8 mouse cellular contexts compared by ENCODE assay signal in the genomic region with DNA sequence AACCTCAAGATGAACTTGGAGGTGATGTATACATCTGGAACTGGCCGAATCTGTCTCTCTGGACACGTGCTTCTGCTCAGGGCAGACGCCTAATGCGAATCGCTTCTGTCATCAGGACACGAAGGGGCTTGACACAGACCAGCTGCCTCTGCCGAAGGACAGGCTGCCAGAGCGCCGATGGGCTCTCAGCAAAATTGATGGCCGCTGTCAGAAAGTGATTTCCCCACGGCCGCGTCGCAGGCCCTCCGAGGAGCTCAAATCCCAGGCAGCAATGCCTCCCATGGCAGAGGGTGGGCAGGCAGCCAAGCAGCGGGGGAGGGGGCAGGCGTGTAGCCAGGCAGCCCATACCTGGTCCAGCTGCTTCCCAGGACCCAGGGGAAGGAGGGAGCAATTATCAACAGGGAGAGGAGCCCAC. TPM values are rescaled to one million over a fixed set of nuclear protein-coding genes. Genes with fewer than 3 reads are reported as not detected.
DNase-seq lines count a peak whose midpoint lies in the region; ATAC-seq lines count a peak whose summit lies in the region.

No protein-coding gene starts in this region.

- peaks cover 41% of the 10 kb centered on the region for H3K27me3 ChIP-seq in heart, embryonic 15.5 days
- H3K27me3 ChIP-seq in midbrain, embryonic 14.5 days (ENCODE audit: control insufficient read depth, insufficient read depth, low read length): no peaks in the 10 kb centered on the region

- H3K9ac ChIP-seq in heart, embryonic 15.5 days: no peak overlapping the region
- no peak overlapping the region; the same call in 1 of the 2 replicates for H3K9ac ChIP-seq in midbrain, embryonic 14.5 days (replicated peaks; ENCODE audit: low read length)

- WGBS in heart, embryonic 15.5 days: 7% methylated on average over 17 of the region's 17 CpGs
- 15% methylated on average over 17 of the region's 17 CpGs for WGBS in midbrain, embryonic 14.5 days

- peak overlapping the region; percentile 75 for H3K27ac ChIP-seq in heart, embryonic 15.5 days
- peak overlapping the region; percentile 77 for H3K27ac ChIP-seq in midbrain, embryonic 14.5 days (replicated peaks; ENCODE audit: low read depth, low read length)

- H3K4me2 ChIP-seq in heart, embryonic 15.5 days: peak overlapping the region; percentile 48
- peak overlapping the region; percentile 29 for H3K4me2 ChIP-seq in midbrain, embryonic 14.5 days (ENCODE audit: low read length)

- peak overlapping the region; percentile 6; the same call in 1 of the 2 replicates for H3K4me3 ChIP-seq in heart, embryonic 15.5 days
- H3K4me3 ChIP-seq in midbrain, embryonic 14.5 days (replicated peaks; ENCODE audit: low read depth, low read length): no peak overlapping the region

- no peaks in the 10 kb centered on the region for H3K9me3 ChIP-seq in heart, embryonic 15.5 days (replicated peaks)
- H3K9me3 ChIP-seq in midbrain, embryonic 14.5 days (ENCODE audit: control insufficient read depth, low read length): no peaks in the 10 kb centered on the region

- peaks cover 60% of the 10 kb centered on the region for H3K4me1 ChIP-seq in heart, embryonic 15.5 days (replicated peaks)
- peaks cover 79% of the 10 kb centered on the region for H3K4me1 ChIP-seq in midbrain, embryonic 14.5 days (ENCODE audit: control insufficient read depth, insufficient read depth, low read length)

- no peaks in the 10 kb centered on the region for H3K36me3 ChIP-seq in heart, embryonic 15.5 days
- no peaks in the 10 kb centered on the region for H3K36me3 ChIP-seq in midbrain, embryonic 14.5 days (ENCODE audit: control insufficient read depth, insufficient read depth, low read length)

- peak; percentile 15 to 49 for DNase-seq in heart, adult 18-20 months
- DNase-seq in heart, adult 8-10 months (ENCODE audit: low spot score): no peak
- DNase-seq in adrenal gland, postnatal 14 days: peak; percentile 85
- peak; percentile 81 for DNase-seq in kidney, postnatal 10 days
- DNase-seq in midbrain, embryonic 14.5 days: peak; percentile 76
- DNase-seq in spleen, adult 18-20 months: no peak
- no peak for DNase-seq in cerebellum, adult 11 months

- peak; percentile 65 for ATAC-seq in heart, embryonic 15.5 days (replicated peaks; ENCODE audit: insufficient number of reproducible peaks, insufficient read depth, low FRiP score, low read depth)
- peak; percentile 35; the same call in 1 of the 2 replicates for ATAC-seq in midbrain, embryonic 14.5 days (ENCODE audit: low FRiP score, low TSS enrichment)

RNA-seq across cellular contexts. Expression of a gene that starts 49.5 kb away (rescaled TPM):
- total RNA-seq in heart, adult 18-20 months (2021): 10 to 100 TPM; 48.2 to 56.6 TPM
- 10 to 100 TPM; 56.2 to 63.4 (median 59.7) TPM for total RNA-seq in heart, adult 8-10 months (2022)
- total RNA-seq in adrenal gland, postnatal 14 days (2021): 75.9 and 85.4 TPM in 2 replicates
- 4.2 and 5.2 TPM in 2 replicates for polyA plus RNA-seq in heart, embryonic 15.5 days (2015; fragmentation: Nextera tagmentation; extraction: Ambion mirVana)
- 17.8 and 18.0 TPM in 2 replicates for polyA plus RNA-seq in midbrain, embryonic 14.5 days (2014; fragmentation: Nextera tagmentation; extraction: Ambion mirVana)

Comparison
In these comparisons a context has a peak if more than half of its experiments do, and no peak if none do; other contexts are left out.
1. DNase-seq: peak in heart, adult 18-20 months (2 of 2), adrenal gland, postnatal 14 days (single experiment), kidney, postnatal 10 days (single experiment) and midbrain, embryonic 14.5 days (single experiment); none in heart, adult 8-10 months (single experiment), spleen, adult 18-20 months (0 of 2) and cerebellum, adult 11 months (single experiment).